Mouse (Mus musculus): ENCODE data around the gene Rai14. TPM values are rescaled to one million over a fixed set of nuclear protein-coding genes. Genes with fewer than 3 reads are reported as not detected.

The Rai14 gene
- polyA plus RNA-seq, 1 experiment, result 18.9 TPM

- TF ChIP-seq CTCF (IDR thresholded peaks at IDR 0.05; ENCODE audit: borderline replicate concordance, extremely low read depth, insufficient read depth, insufficient read length) (no peak), POLR2A (IDR thresholded peaks at IDR 0.05; ENCODE audit: borderline replicate concordance, extremely low read depth, insufficient read depth, insufficient read length, poor library complexity, severe bottlenecking) (no peak)
- no peak for DNase-seq (ENCODE audit: low read depth)
Observed at GRCm38 (mm10) chr15:10628131-10628979, 86.1 kb downstream of the Rai14 start.

GRCm38 (mm10) chr15:10623571-10624227 lies 90.7 kb downstream of the Rai14 start:
- TF ChIP-seq POLR2A (IDR thresholded peaks at IDR 0.05; ENCODE audit: borderline replicate concordance, extremely low read depth, insufficient read depth, insufficient read length, poor library complexity, severe bottlenecking), result no peak
- TF ChIP-seq CTCF (IDR thresholded peaks at IDR 0.05; ENCODE audit: borderline replicate concordance, extremely low read depth, insufficient read depth, insufficient read length), result no peak
- no peak for DNase-seq (ENCODE audit: low read depth)

- no peak for DNase-seq (ENCODE audit: low read depth)
- no peak for TF ChIP-seq CTCF (IDR thresholded peaks at IDR 0.05; ENCODE audit: borderline replicate concordance, extremely low read depth, insufficient read depth, insufficient read length)
- TF ChIP-seq POLR2A (IDR thresholded peaks at IDR 0.05; ENCODE audit: borderline replicate concordance, extremely low read depth, insufficient read depth, insufficient read length, poor library complexity, severe bottlenecking), result no peak
Observed at GRCm38 (mm10) chr15:10621194-10621593, 93.2 kb downstream of the Rai14 start.

- DNase-seq (ENCODE audit: low read depth), result no peak
- no peak for TF ChIP-seq CTCF (IDR thresholded peaks at IDR 0.05; ENCODE audit: borderline replicate concordance, extremely low read depth, insufficient read depth, insufficient read length)
- no peak for TF ChIP-seq POLR2A (IDR thresholded peaks at IDR 0.05; ENCODE audit: borderline replicate concordance, extremely low read depth, insufficient read depth, insufficient read length, poor library complexity, severe bottlenecking)
Observed at GRCm38 (mm10) chr15:10619678-10620077, 94.7 kb downstream of the Rai14 start.

GRCm38 (mm10) chr15:10618276-10618675 lies 96.1 kb downstream of the Rai14 start:
- TF ChIP-seq POLR2A (IDR thresholded peaks at IDR 0.05; ENCODE audit: borderline replicate concordance, extremely low read depth, insufficient read depth, insufficient read length, poor library complexity, severe bottlenecking) (no peak), CTCF (IDR thresholded peaks at IDR 0.05; ENCODE audit: borderline replicate concordance, extremely low read depth, insufficient read depth, insufficient read length) (no peak)
- no peak for DNase-seq (ENCODE audit: low read depth)

GRCm38 (mm10) chr15:10616001-10616400 lies 98.4 kb downstream of the Rai14 start:
- DNase-seq (ENCODE audit: low read depth), result no peak
- no peak for TF ChIP-seq CTCF (IDR thresholded peaks at IDR 0.05; ENCODE audit: borderline replicate concordance, extremely low read depth, insufficient read depth, insufficient read length)
- TF ChIP-seq POLR2A (IDR thresholded peaks at IDR 0.05; ENCODE audit: borderline replicate concordance, extremely low read depth, insufficient read depth, insufficient read length, poor library complexity, severe bottlenecking), result no peak

GRCm38 (mm10) chr15:10611040-10611439 lies 103.4 kb downstream of the Rai14 start:
- peak; percentile 27 for DNase-seq (ENCODE audit: low read depth)
- TF ChIP-seq POLR2A (IDR thresholded peaks at IDR 0.05; ENCODE audit: borderline replicate concordance, extremely low read depth, insufficient read depth, insufficient read length, poor library complexity, severe bottlenecking), result no peak
- TF ChIP-seq CTCF (IDR thresholded peaks at IDR 0.05; ENCODE audit: borderline replicate concordance, extremely low read depth, insufficient read depth, insufficient read length), result no peak

- no peak for DNase-seq (ENCODE audit: low read depth)
- TF ChIP-seq POLR2A (IDR thresholded peaks at IDR 0.05; ENCODE audit: borderline replicate concordance, extremely low read depth, insufficient read depth, insufficient read length, poor library complexity, severe bottlenecking) (no peak), CTCF (IDR thresholded peaks at IDR 0.05; ENCODE audit: borderline replicate concordance, extremely low read depth, insufficient read depth, insufficient read length) (no peak)
Observed at GRCm38 (mm10) chr15:10609107-10609506, 105.3 kb downstream of the Rai14 start.

GRCm38 (mm10) chr15:10608508-10609098 lies 105.8 kb downstream of the Rai14 start:
- no peak for DNase-seq (ENCODE audit: low read depth)
- TF ChIP-seq CTCF (IDR thresholded peaks at IDR 0.05; ENCODE audit: borderline replicate concordance, extremely low read depth, insufficient read depth, insufficient read length) (no peak), POLR2A (IDR thresholded peaks at IDR 0.05; ENCODE audit: borderline replicate concordance, extremely low read depth, insufficient read depth, insufficient read length, poor library complexity, severe bottlenecking) (no peak)

- no peak for DNase-seq (ENCODE audit: low read depth)
Observed at GRCm38 (mm10) chr15:10599413-10599812, 115.0 kb downstream of the Rai14 start.

More at GRCm38 (mm10) chr15:10599413-10599812, 115.0 kb downstream of the Rai14 start:
- no peak for TF ChIP-seq CTCF (IDR thresholded peaks at IDR 0.05; ENCODE audit: borderline replicate concordance, extremely low read depth, insufficient read depth, insufficient read length)
- TF ChIP-seq POLR2A (IDR thresholded peaks at IDR 0.05; ENCODE audit: borderline replicate concordance, extremely low read depth, insufficient read depth, insufficient read length, poor library complexity, severe bottlenecking), result no peak
